Mouse (Mus musculus) cerebellum, postnatal 4 days (tissue): Measurements from ENCODE around the gene Nptn.
"Not testable (repeated sequence)": the region's sequence is repeated elsewhere in the genome, so short reads cannot be mapped to it uniquely, and the experiment has no call there.

Experiments
- DNase-seq, 2 experiments: peaks; one replicate each; pipeline ENCODE4 v3.0.0; 2022; ENCODE audit warnings: low spot score in 2 of 2, mixed read lengths in 1 of 2

Nptn gene

DNA sequence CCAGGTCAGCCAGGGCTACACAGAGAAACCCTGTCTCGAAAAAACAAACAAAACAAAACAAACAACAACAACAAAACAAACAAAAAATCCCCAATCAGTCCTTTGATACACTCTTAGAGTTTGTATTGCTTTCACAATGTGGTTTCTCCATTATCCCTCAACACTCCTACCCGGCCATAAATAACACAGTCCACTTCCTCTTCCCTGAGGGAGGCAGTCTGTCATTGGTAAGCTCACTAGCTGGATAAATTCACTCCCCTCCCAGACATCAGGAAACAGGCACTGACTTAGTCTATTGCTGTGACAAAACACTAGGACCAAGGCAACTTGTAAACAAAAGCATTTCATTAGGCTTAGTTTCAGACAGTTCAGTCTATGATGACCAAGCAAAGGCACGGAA lies 21.8 kb upstream of the Nptn start:
- DNase-seq: no peak

DNA sequence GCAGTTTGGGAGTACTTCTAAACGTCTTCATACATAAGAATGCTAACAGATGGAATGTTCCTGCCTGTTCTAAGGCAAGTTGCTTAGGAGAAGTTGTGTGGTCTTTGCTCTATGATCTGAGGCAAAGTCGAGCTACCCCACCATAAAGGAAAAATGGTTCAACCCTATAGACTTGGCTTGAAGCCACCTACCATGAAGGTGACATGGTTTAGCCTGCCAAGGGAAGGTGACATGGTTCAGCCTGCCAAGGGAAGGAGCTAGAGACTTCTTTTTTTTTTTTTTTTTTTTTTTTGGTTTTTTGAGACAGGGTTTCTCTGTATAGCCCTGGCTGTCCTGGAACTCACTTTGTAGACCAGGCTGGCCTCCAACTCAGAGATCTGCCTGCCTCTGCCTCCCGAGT lies 16.1 kb upstream of the Nptn start:
- not testable (repeated sequence) for DNase-seq

DNA sequence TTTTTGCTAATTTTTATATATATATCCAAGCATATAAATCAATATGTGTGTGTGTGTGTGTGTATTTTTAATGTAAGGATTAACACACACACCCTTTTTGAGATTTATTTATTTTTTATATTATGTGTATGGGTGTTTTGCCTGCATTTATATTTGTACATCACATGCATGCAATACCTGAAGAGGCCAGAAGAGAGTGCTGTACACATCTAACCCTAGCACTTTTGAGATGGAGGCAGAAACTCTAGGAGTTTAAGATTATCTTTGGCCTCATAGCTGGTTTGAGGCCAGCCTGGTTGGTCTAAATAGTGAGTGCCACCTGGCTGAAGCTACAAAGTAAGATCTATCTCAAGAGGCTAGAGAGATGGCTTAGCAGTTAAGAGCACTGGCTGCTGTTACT lies 14.4 kb upstream of the Nptn start:
- DNase-seq: no peak

DNA sequence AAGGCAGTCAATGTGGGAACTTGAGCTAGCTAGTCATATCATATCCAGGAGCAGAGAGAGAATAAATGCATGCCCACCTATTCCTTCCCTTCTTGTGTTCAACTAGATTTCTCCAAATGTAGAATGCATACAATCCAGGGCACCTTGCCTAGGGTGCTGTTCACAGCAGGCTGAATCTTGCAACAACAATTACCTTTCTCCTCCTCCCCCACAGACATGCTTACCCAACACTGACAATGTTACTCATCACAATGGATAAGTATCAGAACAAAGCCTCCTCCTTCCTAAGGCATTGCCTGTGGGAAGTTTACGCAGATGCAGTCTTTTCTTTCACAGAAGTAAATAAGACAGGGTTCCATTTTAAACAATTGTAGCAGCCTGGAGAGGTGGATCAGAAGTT lies 11.0 kb upstream of the Nptn start:
- no peak for DNase-seq

DNA sequence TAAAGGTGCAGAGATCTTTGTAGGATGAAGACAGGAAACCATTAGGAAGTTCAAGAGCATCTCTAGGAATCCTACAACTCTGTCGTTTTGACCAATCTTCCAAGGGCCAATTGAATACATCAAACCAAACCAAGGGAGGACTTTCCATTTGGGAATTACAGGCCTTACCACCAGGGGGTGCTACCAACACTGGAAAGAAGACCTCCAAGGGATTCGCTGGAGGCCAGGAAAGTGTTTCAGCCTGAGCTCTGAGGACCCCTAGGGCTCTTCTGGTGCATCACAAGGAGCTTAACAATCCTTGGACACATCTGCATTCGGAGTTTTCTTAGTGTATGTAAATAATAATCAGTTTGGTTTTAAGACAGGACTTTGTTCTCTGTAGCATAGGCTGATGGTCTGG lies 3.4 kb upstream of the Nptn start:
- peak; percentile 52 to 75 for DNase-seq

DNA sequence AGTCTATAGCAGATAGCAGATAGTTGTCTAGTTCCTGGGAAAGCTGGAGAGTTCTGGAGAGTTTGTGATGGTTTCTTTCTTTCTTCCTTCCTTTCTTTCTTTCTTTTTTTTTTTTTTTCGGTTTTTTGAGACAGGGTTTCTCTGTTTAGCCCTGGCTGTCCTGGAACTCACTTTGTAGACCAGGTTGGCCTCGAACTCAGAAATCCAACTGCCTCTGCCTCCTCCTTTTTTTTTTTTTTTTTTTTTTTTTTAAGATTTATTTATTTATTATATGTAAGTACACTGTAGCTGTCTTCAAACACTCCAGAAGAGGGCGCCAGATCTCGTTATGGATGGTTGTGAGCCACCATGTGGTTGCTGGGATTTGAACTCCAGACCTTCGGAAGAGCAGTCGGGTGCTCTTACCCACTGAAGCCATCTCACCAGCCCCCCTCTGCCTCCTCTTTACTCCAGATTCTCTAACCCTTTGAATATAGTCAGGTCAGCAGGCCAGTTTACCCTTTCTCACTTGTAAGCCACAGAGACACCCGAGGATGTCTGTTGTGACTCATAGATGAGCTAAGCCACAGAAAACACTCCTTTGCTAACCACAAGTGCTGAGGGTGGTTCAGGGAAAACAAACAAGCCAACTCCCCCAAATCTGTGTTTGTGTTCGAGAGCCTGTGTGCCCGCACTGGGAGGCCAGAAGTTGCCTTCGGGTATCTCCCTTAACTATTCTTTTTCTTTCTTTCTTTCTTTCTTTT lies 1.4 kb upstream of the Nptn start:
- not testable (repeated sequence) for DNase-seq

DNA sequence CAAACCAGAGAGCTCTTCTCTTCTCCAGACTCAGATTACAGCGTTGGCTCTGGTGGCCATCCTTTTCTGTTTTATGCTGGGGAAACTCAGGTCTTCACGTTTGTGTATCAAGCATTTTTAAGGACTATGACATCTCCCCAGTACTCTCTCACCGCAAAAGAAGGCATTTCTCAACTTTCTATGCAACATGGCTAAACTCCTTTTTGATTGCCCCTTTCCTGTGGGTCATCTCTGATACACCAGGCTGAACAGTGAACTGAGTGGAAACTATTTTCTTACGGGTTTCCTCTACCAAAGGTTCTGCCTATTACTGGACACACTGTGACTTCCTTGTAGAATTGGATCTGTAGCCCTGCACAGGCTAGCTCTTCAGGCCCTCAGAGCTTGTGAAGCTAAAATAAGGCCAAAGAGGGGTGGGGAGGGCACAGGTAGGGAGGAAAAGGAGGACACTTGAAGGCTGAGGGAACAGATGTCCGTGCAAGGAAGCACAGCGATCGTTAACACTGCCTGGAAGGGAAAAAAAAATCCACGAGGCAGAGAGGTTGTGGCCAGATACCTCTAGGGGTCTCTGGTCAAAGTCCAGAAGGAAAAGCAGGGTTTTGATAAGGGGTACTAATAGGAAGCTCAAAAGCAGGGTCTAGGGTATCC lies 633 bp upstream of the Nptn start:
- no peak for DNase-seq

DNA sequence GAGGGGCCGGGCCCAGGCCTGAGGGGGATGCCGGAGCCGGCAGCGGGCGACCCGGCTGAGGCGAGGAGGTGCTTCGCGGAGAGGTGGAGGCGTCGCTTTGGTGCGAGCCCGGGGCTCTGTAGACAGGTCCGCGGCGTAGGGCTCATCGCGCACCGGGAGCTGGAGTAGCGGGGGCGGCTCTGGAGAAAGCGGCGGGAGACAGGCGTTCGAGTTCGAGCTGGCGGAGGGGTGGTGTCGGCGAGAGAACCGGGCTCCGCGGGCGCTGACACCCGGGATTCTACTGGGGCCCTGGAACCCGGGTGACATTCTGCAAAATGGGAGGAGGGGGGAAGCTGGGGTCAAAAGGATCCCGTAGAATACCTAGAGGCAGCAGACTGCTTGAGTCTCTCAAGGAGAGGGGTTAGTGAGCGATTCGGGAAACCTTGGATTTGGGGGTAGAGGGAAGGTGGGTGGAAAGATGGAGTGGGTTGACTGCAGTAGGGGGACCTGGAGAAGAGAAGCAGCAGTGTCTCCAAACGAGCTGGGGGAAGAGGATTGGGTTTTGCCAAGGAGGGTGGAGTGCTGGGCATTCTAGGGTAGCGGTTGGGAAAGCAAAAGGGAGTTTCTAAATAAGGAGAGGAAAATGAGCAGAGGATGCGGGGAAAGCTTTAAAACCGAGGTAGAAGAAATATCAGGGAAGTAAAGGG lies 684 bp downstream of the Nptn start:
- DNase-seq: peak in 1 of 2 experiments; percentile 58

DNA sequence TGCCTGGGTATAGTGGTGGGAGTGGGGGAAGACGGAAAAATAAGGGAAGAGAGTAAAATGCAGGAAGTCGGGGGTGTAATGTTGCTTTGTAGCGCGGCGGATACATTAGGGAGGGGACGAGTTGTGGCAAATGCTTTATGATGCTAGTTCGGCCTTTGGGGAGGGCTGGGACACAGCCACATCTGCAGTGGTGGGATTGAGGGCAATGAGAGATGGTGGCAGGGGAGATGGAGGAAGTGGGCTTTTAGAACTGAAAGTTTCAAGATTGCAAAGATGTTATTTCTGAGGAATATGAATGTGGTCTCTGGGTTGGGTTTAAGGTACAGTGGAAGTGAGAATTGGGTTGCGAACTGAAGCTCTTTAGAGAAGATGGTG lies 1.2 kb downstream of the Nptn start:
- DNase-seq: no peak

DNA sequence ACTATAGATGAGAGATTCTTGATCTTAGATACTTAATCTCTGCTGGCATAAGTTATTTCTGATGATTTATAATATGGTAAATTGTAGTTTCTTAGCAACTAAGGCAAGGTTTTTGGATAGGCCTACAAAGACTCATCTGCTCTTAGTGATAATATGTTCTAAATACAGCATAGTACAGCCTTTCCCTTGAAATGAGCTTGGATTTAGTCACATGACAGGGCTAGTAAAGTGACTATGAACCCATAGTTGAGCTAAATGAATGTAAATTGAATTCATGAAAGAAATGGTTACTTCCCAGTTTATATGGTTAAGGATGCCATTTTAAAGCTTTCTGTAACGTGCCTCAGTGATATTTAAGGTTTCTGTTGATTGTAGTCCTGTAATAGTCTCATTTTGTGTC lies 2.3 kb downstream of the Nptn start:
- no peak for DNase-seq

DNA sequence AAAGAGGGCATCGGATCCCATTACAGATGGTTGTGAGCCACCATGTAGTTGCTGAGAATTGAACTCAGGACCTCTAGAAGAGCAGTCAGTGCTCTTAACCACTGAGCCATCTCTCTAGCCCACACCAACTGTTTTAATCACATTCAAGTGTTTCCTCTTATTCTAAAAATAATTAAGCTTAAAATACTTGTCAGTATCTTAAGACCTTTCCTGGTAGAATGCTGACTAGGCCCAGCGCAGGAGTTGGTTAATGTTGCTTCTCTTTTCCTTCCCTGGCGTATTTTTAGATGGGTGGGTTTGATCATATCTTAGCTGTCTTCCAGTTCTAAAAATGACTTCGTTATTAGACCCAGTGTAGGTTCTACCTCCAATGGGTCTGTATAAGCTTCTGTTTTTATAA lies 6.6 kb downstream of the Nptn start:
- DNase-seq: no peak

DNA sequence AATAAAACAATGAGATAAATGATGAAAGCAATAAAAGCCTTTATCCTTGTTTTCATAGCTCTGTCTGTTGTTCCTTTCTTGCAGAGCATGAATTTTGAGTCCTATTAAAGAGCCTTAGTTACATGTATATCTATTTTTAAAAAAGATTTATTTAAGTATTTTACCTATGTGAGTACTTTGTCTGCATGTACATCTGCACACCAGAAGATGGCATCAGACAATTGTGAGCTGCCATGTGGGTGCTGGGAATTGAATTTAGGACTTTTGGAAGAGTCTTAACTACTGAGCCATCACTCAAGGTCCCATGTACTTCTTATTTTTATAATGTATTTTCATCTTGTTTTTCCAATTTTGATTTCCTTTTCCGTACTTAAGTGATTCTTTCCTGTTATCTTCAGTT lies 13.3 kb downstream of the Nptn start:
- no peak for DNase-seq

DNA sequence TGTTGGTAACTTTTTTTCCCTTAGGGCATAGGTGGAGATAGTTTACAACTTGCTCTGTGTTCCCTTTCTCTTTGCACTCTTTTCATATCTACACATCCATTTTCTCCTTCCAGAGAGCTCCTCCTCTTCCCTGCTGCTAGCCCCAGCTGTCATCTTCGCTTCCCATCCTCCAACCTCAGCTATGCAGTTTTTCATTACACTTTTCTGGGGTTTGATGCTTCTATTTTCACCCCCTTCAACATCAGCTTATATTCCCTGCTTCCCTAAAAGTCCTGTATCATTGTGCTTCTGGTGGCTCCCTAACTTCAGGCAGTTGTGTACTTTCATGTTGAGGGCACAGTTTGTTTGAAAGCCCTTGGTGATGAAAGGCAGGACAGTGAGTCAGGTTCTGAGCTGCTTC lies 31.8 kb downstream of the Nptn start:
- DNase-seq: no peak

DNA sequence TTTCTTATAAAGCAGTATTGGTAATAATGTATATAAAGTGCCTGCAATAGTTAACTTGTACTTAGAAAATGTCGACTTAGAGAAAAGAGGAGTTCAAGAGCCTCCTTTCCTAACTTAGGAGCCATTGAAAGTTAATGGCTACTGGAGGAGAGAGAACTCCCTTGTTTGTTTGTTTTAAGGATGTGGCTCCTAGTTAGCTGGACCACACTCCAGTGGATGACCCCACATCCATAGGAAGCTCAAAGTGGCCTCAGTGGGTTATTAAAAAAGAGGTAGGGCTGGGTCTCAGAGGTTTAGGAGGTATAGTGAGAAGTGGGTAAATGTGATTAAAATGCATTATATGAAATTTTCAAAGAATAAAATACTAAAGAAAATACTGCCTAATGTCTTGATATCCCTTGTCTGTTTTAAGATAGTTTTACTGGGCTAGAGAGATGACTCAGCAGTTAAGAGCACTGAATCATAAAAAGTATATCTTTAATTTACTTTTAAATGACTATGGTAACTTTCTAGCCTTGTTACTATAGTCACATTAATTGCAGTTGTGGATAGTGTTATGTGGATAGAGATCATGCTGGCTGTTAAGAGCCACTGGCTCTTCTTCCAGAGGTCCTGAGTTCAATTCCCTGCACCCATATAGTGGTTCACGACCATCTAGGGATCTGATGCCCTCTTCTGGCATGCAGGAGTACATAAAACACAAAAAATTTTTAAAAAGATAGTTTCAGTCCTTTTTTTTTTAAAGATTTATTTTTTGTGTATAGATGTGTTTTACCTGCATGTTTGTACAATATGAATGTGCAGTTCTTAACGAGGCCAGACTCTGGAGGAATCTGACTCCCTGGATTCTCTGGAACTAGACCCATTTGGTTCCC lies 33.3 kb downstream of the Nptn start:
- no peak for DNase-seq

DNA sequence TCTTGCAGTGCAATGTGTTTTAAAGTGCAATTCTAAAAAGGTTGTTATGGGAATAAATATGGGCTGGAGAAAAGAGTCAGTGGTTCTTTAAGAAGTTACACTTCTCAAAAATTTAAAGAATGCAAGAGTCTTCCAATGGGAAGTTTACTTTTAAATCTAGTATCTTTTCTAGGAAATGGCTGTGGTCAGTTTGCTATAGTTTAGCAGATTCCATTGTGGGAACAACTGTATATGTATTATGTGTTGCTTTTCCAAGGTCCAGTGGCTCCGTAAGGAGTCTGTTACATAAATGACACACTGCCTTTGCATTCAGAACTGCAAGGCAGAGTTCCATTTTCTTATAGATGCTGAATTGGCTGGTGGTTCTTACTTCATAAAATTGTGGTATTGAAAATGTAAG lies 41.0 kb downstream of the Nptn start:
- no peak for DNase-seq

DNA sequence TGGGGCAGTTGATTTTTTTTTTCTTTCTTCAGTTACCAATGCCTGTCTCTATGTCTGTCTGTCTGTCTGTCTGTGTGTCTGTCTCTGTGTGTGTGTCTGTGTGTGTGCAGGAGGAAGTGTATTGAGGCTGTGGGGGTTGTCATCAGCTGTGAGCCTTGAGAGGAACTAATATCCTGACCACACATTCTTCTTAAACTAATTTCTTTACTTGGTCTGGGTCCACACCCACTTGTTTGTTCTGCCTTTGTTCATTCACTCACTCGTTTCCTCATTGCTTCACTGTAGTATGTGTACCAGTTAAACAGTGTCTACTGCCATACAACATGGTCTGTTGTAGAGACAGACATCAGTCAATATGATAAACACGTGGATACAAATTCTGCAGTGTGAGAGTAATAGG lies 45.2 kb downstream of the Nptn start:
- no peak for DNase-seq

DNA sequence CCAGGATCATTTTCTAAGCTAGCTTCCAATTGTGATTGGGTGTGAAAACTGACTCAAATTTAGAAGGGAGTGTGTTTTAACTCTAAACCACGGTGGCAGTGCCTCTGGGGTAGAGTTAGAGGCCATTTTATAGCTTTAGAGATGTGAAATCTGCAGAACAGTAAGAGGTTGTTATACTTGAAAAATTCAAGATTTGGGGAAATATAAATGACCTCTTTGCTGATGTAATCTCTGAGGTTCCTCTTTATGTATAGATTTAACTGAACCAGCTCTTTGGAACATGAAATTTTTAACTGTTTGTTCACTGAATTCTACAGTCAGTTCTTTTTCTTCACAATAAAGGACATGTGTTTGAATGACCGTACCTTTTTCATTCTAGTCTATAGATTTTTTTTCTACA lies 48.4 kb downstream of the Nptn start:
- DNase-seq: no peak

DNA sequence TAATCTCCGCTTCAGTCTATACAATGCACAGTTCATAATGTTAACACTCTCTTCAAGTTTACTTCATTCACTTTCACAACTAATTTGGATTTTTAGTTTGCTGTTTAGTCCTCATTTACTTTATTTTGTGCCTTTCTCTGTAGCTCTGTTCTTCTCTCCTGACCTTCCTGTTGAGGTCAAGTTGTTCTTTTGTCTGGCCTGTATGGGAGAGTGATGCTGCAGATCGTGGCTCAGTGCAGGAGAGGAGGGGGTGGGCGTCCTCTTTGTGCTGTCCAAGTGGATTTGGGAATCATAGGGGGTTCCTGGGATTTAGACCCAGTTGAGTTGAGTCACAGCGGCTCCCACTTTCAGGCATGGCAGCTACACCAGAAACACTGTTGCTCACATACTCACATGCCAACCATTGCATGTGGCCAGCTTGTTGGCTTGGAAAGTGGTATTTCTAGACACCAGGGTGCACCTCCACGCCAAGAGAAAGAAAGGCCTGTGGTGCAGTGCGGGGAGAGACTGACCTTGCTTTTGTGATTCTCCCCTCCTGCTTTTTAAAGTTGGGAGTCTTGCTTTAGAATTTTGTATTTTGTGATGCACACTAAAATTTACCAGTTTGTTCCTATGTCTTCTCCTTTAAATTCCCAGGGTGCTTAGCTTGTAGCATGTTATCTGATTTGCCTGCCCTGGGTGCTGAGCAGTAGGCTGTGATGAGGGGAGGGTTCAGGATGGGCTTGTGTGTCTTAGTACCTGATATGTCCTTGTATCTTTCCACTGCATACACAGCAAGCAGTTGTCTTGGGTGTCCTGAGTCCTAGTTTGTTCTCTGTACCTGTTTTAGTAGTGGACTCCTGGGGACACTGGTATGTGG lies 66.6 kb downstream of the Nptn start:
- DNase-seq: no peak

DNA sequence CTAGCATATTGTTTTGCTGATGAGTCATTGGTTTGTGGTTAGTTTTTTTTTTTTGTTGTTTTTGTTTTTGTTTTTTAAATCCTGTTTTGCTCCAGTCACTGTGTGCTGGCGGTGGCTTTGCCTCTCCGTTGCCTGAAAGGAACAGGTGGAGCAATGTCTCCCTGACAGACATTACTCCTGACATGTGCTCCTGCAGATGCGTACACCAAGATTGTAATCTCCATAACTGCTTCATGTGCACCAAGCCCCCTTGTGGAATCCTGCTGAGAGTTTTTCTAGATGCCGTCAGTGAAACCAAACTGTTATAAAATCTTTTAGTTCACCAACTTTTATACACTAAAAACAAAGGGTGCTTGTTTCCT lies 67.2 kb downstream of the Nptn start:
- DNase-seq: no peak

DNA sequence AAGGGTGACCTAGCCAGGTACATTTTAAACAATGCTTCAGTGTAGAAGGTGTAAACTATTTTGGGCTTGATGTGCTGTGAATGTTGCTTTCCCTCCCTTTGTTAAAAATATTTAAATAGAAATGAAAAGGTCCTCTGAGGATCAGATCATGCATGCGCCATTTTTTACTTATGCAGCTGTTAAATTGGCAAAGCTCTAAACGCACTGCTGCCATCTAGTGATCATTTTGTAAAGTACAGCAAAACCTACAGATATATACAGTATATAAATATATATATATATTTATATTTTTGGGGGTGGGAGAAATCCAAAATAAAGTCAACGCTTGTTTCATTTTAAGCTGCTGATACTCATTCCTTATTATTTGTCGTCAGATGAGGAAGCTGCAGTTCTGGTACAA lies 70.0 kb downstream of the Nptn start:
- DNase-seq: peak in 1 of 2 experiments; percentile 16

DNA sequence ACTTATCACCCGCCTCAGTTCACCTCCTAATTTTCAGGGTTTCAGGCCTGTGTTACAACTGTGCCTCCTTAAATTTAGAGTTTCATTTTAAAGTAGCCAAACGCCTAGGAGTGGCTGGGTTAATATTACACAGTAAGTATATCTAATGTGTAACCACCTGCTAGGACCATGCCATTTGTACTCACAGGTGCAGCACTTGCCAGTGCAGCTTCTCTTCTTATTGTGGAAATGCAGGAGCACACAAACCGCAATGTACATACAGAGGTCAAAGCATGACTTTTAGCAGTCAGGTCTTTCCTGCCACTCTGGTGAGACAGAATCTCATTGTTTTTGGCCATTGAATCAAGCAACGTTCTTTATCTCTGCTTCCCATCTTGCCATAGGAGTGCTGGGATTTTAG lies 72.5 kb downstream of the Nptn start:
- no peak for DNase-seq
